Mouse (Mus musculus) urinary bladder, adult 18-20 months (tissue): ENCODE measurements around the gene Prkar2b.
"Not testable (repeated sequence)": the region's sequence is repeated elsewhere in the genome, so short reads cannot be mapped to it uniquely, and the experiment has no call there.

Experiments used
- DNase-seq, 2 experiments: peaks; one replicate each; pipeline ENCODE4 v3.0.0; 2022; ENCODE audit warnings: low spot score in 2 of 2, mixed read lengths in 2 of 2

Gene Prkar2b

DNA sequence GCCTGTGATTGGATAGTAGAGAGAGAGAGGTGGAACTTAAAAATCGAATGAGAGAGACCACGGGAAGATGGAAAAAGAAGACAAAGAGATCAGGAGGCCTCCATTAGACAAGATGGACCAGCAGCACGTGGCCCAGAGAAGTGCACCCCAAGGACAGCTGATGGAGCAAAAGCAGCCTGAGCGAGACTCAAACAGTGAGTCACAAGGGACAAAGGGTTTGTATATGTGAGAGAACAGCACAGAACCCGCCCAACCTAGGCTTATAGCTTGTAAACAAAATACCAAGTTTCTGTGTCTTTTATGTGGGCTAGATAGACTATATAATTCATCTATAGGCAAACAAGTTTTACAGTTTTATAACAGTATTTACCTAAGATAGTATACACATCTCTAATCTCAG, 50.0 kb downstream of the Prkar2b start:
- DNase-seq: no peak

DNA sequence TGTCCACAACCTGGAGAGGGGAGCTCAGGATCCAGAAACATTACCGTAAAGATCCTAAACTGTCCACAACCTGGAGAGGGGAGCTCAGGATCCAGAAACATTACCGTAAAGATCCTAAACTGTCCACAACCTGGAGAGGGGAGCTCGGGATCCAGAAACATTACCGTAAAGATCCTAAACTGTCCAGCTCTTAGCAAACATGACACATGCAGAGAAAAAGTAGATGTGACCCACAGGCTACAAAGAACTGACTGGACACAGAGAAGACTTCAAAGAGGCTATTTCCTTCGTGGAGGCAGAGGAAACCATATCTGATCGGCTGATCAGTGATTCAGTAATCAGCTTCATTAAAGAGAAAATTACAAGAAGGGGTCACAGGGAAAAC, 51.1 kb downstream of the Prkar2b start:
- not testable (repeated sequence) for DNase-seq

DNA sequence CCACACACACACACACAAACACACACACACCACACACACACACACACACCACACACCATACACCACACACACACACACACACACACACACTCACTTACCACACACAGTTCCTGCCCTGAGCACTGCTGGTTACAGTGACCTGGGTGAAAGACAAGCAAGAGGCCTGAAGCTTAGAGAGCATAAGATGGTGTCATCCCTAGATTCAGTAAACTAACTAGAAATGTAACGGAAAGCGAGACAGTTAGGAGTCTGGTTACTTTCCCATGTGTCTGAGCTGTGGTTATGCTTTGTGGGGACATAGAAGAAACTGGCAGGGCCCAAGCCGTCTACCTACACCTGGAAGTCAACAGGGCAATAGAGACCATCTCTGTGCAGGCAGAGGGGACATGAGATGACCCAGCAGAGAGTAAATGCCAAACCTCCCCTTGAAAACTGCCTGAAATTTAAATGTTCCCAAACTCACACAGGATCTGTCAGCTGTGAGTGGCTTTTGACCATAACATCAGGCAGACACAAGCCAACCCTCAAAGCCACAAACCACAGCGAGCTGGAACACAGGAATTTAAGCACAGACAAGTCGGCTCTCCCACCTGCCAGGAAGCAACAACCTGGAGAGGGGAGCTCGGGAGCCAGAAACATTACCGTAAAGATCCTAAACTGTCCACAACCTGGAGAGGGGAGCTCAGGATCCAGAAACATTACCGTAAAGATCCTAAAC, 51.7 kb downstream of the Prkar2b start:
- DNase-seq: no peak

DNA sequence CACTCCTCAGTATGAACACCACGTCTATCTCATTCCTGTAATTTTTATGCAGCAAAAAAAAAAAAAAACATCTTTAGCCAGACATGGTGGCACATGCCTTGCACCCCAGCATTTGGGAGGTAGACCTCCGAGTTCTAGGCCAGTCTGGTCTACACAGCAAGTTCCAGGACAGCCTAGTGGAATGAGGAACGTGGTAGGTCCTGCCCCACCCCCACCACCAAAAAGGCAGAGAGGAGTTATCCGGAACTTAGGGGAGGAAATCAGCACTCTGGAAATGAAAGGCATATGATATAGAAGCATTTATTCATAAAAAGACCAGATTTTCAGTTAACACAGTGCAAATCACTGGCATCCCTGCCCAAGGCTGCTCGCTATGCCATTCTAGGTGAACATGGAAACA, 52.4 kb downstream of the Prkar2b start:
- DNase-seq: no peak

DNA sequence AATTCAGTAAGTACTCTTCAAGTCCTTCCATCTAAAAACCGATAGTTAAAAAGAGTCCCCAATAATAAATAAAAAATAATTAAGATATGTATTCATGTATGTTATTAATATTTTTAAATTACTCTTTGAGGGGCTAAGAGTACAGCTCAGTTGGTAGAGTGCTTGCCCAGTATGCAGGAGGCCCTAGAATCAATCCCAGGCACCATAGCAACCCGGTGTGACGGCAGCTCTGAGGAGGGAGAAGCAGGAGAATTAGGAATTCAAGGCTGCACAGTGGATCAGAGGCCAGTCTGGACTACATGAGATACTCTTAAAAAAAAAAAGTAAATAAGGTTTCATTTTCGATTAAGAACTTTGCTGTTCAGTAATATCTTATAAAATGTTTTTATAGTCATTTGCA, 53.5 kb downstream of the Prkar2b start:
- DNase-seq: no peak

DNA sequence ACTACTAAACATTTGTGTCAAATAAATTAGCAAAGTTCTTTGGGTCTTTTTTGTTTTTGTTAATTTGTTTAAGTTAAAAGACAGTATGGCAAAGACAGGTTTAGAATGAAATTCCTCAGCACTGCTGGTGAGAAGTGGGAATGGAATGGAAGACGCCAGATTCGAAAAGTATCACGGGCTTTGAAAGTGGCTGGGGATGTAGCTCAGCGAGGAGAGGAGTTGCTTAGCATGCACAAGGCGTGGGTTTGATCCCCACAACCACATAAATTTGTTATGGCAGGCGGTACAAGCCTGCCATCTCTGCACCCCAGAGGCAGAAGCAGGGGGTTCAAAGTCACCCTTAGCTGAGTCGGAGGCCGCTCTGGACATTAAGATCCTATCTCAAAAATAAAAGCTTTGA, 54.1 kb downstream of the Prkar2b start:
- no peak for DNase-seq

DNA sequence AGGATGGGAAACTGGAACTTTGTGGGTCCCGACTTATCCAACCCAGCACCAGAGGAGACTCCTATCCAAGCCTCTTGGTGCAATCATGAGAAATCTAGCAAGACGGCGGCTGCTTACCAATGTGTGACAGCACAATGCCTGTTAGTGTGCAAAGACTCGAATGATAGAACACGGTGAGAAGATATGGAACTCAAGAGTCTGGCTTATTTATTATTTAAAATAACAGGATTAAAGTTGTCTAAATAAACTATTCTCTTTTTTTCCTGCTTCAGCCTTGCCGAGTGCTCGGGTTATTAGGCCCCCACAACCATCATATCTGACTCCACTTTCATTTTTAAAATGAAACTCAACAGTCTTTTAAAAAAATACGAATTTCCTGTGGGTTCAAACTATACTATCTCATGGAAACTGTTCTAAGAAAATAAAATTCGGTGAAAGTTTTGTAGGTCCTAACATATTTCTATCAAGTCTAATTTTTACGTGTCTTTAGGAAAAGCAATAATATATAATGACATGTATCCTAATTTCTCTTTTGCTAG, 54.6 kb downstream of the Prkar2b start:
- DNase-seq: no peak

DNA sequence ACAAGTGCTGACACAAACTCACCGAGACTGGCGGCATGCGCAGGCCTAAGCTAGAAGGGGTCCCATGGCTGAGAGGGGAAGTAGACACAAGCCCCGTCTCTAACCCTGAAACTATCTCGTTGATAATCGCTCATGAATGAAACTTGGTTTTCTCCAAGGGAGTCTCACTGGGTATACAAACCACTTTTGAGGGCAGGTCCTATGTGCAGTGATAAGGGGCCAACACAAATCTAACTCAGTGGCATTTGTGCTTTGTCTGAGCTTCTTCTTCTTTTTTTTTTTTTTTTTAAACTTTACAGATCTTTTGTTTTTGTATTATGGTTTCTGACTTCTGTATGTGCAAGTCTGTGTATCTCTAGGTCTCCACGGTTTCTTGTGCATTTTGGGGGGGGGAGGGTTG, 60.6 kb downstream of the Prkar2b start:
- no peak for DNase-seq

DNA sequence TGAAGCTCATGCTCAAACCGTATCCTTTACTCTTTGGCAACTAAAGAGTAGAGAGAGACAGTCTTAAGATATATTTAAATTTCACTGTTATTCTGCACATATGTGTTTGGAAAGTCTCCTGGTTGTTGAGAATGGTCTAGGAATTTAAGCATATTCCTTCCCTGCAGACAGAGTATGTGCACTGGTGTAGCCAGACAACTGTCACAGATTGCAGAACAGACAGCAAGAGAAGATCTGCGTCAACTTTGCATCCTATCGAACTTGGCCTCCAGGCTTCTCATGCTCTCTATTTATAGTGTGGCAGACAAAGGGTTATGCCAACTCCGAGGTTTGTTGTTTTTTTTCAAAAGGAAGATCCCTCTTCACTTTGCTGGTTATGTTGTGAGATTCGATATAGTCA, 62.4 kb downstream of the Prkar2b start:
- no peak for DNase-seq

DNA sequence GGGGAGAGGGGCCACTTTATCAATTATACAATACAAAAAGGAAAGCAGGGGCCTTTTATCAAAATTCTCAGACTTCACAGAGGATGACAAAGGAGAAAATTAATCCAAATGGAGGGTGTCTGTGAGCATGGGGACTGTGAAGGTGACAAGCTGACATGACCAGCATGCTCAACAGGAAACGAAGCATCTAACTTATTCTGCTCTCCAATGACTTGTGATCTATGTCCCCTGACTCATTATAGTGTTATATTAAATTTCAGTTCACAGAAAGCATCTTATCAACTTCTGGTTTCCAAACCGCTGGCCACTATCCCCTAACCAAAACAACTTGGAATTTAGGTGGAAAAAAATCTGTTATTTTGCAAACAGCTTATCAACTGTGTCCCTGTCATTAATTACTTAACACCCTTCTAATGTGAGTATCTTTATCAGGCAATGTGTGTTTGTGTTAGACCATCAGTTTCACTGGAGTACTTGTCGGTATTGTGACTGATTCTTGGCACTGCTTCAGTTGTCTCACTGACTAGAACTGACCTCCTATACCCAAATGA, 63.7 kb downstream of the Prkar2b start:
- no peak for DNase-seq

DNA sequence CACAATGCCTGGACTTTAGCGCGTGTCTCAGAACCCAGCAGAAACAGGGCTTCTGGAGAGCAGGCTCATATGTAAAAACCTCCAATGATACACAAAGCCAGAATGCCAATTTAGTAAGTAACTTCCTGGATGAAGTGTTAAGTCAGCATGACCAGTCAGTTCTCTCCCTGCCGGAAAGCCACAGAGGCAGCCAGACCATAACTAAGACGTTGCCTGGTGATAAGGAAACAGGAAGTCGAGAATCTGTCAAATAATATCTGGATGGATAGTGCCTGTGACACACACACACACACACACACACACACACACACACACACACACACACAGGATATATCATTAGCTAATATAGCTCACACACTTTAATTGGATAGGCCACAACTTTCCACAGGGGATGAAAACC, 64.2 kb downstream of the Prkar2b start:
- DNase-seq: no peak

DNA sequence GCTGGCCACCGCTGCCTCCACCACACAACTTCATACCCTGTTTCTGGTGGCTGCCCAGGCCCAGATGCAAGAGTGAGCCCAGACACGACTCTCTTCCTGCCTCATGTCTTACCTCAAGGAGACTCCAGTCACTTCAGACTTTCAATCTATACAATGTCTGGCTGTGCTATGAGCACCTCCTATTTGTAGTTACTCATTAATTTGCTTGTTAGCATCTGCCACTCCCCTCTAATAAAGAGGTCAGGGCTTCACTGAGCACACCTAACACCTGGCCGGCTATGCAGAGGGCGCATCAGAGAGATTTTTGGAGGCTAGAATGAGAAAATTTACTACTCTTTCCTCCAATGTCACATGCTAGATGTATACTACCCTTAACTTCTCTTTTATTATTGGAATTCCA, 70.5 kb downstream of the Prkar2b start:
- DNase-seq: no peak

DNA sequence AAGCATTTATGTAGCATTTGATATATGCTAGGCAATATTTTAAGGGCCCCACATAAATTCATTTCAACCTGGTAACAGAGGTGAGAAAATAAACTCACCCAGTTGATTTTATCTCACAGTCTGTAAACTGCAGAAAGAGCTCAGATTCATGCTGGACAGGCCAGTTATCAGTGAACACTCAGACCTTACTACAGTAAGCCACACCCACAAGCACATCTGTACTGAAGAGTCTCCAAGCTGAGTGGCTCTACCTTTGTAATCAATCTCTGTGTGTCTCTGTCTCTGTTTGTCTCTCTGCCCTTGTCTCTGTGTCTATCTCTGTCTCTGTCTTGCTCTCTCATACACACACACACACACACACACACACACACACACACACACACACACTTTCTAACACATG, 71.4 kb downstream of the Prkar2b start:
- DNase-seq: no peak

DNA sequence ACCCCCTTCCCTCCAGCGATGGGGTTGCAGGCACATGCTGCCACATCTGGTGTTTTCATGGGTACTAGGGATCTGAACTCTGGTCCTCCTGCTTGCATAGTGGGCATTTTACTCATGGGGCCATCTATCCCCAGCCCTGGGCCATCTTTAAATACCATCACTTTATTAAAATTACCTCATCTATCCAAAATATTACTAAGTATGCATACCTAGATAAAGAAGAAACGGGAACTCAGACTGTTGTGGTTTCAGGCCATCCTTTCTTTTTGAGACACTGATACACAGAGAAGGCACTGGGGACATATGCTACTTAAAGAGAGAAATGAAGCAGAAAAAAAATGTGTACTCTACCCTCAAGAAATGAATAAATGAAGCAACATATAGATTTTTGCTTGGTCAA, 74.6 kb downstream of the Prkar2b start:
- DNase-seq: no peak

DNA sequence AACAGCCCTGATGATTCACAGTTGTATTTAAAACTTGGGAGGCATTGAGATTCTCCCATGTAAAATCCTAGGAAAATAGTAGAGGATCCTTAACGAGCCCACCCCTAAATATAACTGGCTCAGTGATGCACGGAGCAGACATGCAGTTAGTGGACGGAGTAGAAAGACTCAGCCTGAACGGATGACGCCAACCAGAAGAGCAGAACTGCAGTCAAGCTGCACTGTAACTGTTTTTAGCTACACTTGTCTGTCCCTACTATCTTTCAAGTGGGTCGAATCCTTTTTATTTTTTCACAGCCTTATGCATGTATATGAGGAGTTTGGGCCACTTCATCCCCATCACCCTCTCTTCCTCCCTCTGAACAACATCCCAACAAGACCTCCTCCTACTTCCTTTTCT, 75.4 kb downstream of the Prkar2b start:
- DNase-seq: no peak

DNA sequence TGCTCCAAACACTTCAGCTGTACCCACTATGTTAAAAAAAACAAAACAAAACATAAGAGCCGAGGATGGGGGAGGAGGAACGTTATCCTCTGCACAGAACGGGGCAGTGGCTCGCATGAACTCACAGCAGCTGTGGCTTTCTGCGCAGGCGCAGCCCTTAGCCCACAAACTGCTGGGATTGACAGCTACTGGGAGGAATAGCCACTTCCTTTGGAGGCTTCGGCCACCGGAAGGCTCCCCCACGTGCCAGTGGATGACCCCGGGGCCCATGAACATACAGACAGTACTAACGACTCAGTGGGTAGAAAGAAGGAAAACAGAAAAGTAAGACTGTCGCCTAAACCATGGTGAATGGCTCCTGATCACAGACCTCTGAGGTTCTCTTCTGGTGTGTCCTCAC, 76.4 kb downstream of the Prkar2b start:
- no peak for DNase-seq

DNA sequence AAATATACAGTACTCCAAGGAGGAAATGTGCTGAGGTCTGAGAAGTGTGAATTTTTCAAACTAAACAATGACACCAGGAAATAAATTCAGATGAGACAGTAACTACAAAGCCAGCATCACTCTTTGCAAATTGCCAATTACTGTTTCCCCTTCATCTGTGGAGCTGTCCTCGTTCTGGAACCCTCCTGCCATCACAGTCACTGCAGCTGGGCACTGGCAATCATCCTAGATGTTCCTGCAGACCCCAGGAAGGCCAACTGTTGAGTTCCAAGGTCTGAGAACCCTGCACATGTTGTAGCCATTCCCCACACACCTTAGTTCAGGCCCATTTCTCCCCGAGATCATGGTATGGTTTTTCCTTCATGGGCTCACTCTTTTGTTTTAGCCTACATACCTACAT, 76.9 kb downstream of the Prkar2b start:
- no peak for DNase-seq

DNA sequence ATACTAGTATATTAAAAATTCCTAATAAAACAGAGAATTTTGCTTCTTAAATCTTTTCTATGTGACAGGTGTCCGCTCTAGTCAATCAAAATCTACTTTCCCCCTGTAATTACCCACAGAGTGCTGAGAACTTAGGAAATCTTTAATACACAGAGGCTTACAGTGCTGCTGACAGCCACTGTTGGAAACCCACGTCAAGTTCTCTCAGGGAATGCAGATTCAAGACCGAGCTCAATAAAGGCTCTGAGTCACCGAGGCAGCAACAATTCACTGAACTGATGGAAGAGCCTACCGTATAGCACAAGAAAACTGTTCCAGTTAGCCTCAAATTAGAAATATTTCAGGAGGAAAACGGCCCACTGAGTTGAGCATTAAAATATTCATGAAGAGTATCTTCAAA, 77.3 kb downstream of the Prkar2b start:
- DNase-seq: no peak

DNA sequence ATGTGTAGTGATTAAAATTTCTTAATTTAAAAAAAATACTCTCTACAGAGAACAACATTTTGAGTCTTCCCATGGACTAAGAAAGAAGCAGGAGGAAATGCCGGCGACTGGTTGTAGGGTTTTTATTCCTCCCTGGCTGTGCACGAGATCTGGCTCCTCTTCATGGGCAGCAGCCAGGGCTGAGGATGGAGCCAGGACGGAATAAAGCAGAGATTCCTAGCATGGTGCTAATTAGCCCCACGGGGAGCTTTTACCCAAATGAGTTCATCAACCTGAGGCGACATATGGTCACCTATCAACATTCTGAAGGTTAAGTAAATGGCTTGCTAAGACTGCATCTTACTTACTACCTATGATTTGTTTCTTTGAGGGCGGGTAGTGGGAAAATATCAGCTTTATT, 77.9 kb downstream of the Prkar2b start:
- no peak for DNase-seq

DNA sequence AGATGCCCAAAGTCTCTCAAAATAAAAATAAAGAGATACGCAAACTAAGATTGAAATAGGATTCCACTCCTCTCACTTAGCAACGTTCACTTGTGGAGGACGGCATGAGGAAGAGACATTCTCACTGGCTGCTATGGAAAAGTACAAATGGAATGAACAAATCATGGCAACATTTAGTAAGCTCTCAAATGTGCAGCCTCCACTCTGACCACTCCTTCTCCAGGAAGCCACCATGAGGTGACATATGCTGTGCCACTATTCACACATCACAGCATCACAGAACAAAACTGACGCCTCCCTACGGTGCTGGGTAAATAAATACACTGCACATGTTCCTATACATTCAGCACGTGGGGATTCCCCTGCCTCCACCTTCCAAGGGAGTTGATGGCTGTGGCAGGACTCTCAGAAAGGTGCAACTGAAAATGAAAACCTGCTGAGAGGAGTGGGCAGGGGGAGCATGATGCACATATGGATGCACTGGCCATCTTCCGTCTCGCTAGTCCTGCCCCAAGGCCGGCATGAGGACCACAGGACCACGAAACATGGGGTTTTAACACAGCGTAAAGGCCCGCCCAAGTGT, 83.4 kb downstream of the Prkar2b start:
- no peak for DNase-seq

DNA sequence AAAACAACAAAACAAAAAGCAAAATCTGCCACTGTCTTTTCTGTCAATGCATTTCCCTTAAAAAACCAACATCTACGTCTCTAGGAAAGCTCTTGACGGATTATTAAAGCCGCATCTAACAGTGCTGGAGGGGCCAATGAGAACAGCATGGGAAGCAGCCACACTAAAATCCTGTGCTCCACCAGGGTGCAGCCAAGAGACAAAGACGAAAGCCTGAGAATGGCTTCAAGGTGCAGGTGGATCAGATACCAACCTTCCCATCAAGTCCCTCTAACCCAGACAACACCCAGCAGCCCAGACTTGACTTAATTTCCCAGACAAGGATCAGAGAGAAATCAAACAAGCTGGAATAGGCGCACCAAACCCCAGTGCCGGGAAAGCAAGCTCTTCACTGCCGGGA, 84.6 kb downstream of the Prkar2b start:
- DNase-seq: peak in 1 of 2 experiments; percentile 38

DNA sequence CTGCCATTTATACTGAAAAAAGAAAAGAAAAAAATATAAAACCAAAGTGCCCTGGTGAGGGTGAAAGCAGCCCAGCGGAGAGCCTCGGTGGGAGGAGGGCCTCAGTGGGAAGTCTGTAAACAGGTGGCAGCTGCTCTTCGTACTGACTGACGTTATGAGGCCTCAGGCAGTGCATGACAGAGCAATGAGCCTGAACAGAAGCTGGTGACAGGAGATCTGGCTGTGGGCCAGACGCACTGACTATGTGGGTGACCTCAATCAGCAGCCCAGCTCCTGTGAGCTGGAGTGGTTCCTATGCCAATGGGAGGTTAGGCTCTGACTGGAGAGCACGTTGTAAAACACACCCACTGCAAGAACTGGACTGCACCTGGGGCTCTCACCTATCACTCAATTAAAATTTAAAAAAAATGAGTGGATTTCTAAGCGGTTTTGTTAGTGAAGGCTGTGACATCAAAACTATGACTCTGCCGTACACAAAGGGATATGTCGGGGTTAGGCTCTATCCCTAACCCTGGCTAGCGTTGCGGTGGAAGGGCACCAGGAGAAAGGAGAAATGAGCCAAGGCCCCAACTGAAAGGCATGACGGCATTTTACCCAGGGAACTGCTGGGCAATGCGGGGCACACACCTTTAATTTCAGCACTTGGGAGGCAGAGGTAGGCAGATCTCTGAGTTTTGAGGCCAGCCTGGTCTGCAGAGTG, 87.5 kb downstream of the Prkar2b start:
- no peak for DNase-seq

DNA sequence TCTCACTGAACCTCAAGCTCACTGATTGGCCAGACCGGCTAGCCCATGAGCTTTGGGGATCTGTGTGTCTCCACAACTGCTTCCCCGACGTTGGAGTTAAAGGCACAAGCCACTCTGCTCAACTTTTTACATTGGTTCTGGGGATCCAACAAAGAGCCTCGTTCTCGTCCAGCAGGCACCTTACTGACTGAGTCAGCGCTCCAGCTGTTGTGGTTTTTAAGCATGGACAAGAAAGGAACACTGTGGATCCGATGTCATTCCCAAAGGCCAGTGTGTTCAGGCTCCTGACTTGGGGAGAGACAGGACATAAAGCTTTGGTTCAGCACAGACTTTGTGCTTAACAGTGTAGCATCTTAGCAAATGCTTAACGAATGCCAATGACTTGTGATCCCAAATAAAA, 89.5 kb downstream of the Prkar2b start:
- no peak for DNase-seq
